Mouse (Mus musculus) urinary bladder, postnatal 4 days (tissue): ENCODE results near the gene Creld2.
A peak's percentile ranks its signal among the peaks of the same experiment; 100 is the strongest.

Experiments used
- DNase-seq, 2 experiments: peaks; one replicate each; pipeline ENCODE4 v3.0.0; 2021 to 2022; ENCODE audit warnings: low spot score in 2 of 2

Creld2 gene

DNA sequence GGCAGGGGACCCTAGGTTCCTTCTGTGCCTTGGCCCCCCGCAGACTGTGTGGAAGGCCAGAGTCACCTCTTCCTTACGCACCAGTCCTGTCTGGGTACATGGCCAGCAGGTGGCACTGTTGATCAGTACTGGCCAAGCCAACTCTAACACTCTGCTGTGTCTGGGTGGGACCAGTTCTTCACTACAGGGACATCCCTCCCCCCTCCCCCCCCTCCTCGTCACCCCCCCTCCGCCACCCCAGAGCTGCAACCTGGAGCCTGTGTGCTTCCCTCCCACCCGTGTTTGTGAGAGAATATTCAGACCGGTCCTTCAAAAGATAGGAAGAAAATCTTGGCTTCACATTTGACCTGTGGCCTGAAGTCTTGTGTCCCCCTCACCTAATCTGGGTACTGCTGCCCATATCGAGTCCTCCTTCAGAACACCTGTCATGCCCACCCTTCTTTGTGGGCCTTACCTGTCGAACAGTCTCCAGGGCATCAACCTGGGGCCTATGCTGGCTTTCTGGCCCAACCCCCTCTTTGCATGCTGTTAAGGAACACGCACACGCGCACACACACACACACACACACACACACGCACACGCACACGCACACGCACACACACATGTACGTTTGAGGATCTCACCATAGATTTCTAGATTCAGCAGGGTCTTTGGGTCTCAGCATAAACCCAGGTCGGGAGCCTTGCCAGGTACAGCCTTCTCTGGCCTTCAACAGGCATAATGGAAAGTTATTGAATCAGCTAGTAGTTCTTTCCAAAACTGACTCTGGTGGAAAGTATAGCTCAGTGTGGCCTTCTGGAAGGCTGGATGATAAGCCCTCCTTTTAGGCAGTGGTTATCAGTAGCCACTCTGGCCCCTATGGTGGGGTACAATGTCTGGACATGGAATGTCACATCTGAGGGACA, 9.6 kb downstream of the Creld2 start:
- DNase-seq = peak; percentile 77 to 92

DNA sequence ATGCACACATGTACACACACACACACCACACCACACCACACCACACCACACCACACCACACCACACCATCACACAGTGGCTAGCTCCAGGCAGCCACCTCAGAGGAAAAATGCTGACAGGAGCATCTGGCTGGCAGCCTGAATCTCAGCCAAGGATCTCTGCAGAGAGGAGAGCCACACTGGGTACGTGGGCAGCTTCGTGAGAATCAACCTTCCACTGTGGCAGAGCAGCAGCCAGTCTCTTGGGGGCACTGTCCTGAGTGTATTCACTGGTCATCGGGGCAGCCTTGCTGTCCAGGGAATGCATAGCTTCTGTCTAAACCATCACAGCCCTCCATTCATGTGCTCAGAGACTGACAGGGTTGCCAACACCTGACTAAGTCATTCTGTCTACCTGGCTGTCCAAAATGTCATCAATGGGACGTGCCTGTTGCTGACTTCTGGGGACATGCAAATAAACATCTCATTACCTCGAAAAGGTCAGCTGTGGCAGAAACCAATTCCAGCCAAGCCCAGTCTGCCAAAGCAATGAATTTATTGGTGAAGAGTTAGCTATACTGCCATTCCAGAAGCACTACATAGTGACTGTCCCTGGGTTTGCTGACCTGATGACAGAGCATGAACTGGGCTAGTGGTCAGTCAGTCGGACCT, 10.5 kb downstream of the Creld2 start:
- no peak for DNase-seq

DNA sequence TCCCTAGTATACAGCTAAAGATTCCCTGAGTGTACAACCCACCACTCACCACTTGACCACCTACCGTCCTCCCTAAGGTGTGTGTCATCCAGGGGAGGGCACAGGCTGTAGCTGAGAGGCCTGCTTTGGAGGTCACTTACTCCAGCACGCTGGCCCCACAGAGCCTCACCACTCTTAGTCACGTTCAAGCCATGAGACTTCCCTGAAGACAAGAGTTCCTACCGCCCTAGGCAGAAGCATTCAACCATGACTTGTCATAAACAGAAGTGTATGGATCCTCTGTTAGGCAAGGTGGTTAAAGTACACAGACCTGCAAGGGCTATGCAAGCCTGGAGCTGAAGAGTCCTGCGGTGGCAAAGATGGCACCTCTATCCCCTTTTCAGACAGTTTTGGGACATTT, 11.2 kb downstream of the Creld2 start:
- no peak for DNase-seq

DNA sequence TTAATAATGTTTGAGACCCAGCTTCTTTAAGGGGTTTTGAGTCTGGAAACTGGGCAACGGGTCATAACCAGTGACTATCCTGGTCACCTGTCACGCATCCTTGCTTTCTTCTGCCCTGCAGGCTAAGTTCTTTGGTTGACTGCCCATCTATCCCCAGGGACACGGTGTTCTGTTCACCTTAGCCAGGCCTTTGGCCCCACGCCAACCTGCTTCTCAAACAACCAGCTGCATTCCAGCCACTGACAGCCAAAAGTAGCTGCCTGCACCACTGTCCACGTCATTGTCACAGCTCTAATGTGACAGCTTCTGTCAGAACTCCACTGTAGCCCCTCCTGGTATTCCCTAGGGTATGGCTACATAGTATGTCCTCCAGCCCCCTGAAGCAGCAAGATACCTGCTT, 12.0 kb downstream of the Creld2 start:
- no peak for DNase-seq

DNA sequence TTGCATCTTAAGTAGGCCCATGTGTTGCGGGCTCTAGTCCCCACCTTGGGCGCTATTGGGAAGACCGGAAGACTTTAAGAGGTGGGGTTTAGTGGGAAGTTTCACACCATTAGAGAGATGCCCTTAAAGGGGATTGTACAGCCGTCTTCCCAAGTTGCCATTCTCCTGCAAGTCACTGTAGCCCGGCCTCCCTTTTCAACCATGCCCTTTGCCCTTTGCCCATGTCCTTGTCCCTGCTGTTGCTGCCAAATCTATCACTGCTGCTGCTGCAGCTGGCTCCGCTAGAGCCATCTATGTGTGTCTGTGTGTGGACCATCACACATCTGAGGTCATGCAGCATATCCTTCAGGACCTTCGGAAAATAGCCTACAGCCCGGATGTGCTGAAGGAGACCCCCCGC, 13.1 kb downstream of the Creld2 start:
- no peak for DNase-seq

DNA sequence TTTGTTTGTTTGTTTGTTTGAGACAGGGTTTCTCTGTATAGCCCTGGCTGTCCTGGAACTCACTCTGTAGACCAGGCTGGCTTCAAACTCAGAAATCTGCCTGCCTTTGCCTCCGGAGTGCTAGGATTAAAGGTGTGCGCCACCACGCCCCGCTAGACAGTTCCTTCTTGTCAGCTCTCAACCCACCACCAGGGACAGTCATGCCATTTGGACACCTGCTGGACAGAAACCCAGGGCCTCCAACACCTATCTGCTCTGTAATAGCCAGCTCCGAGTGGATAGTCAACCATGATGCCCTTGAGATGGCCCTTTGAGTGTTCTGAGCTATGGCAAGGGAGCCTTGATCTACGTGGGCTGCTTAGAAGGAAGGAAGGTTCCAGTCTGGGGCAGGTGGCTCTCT, 16.6 kb downstream of the Creld2 start:
- DNase-seq = no peak

DNA sequence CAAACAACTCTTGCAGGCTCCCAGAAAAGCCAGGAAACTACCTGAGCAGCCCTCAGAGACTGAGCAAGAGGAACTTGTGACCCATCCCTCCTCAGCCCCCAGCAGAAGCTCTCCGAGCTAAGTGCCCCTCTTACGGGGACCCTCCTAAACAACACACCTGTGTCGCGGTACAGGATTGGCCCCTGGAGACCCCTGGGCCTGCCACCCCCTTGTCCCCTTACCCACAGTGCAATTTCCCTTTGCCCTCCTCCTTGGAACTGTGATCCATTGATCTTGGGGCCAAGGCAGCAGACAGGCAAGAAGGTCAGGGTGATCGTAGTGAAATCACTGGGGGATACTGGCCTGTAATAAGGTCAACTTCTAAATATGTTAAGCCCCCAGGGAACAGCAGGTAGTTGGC, 17.1 kb downstream of the Creld2 start:
- no peak for DNase-seq

DNA sequence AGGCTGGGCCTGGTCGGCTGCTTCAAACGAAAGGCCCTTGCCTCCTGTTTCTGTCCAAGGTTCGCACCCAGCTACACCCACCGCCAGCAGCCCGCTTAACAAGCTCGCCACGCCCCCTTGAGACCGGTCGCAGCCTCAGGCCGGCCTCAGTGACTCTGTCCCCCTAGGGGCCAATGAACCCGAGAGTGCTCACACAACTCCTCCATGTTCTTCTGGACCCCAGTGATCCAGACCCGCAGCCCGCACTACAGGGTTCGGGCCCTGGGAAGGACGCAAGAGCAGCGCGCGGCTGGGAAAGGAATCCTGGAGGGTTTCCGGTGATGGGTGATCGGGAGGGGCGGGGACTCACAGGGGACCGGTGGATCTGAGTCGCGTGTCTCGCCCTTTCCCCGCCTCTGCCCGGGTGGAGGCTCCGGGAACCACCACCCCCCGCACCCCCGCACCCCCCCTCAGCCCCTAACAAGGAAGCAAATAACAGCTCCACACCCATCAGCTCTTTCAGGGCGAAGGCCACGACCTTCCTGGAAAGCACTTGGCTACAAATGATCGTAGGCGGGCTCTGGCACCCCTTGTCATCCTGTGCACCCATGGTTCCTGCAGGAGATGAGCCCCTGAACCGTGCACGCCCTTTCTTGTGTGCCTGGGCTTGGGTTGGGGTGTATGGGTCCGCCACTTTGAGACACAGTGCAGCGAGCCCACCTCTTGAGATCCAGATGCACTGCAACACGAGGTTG, 17.9 kb downstream of the Creld2 start:
- peak; percentile 57 to 78 for DNase-seq

DNA sequence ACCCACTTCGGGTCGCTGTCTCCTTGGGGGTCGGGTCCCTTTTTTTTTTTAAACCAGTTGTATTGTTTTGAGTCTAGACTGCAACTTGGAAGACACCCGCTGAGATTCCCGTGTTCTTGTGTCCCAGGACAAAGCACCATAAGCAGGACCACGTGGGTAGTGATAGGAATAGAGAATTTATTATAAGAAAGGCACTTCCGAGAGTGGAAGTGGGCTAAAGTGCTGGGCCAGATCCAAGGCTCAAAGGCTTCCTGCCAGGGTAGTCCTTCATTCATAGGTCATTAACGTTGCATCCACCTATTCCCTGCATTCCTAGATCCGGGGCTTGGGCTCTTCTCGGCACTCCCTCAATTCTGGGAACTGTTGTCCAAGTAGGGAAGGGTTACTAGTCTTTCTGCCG, 18.5 kb downstream of the Creld2 start:
- no peak for DNase-seq

DNA sequence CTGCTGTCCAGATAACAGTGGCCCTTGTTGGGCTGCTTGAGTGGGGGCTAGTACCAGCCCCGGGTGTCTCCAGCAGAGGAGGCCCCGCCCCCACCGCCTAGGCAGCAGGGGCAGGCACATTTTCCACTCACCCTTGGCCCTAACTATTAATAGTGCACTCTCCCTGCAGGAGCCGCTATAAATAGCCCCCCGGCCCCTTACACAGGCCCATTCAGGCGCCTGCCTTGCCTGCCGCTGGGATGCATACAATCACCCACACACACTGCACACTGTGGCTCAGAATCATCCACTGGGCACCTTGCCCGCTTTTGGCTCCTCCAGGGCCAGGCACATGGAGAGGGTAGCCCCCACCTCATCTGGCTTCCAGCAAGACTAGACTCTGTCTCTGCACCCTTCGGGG, 19.8 kb downstream of the Creld2 start:
- no peak for DNase-seq

DNA sequence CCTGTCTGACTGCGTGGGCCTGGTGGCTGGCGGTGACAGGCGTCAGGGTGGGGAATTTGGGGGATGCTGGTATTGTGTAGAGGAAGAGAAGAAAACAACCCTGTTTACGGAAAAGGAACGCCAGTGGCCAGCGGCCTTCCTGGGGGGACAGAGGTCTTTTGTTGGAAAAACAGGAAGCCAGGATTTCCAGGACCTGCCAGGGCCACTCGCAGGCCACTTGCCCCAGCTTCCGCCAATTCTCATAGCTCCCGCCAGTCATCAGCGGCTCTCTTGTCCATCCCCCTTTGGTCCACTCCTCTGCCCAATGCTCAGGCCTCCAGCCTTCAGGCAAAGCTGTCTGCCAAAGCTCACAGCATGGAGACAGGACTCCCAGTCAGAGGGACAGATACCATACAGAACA, 20.7 kb downstream of the Creld2 start:
- DNase-seq = no peak

DNA sequence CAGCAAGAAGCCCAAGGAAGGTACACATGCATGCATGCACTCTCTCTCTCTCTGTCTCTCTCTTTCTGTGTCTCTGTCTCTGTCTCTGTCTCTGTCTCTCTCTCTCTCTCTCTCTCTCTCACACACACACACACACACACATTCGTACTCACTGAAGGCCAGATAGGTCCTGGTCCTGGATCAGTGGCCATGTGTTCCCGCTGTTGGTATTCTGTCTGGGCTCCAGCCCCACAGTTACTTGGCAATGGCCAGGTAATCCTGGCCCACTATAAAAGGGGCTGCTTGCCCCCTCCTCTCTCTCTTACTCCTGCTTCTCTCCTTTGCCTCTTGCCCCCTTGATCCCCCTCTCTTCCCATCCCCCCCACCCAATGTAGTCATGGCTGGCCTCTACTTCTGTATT, 21.7 kb downstream of the Creld2 start:
- DNase-seq = no peak

DNA sequence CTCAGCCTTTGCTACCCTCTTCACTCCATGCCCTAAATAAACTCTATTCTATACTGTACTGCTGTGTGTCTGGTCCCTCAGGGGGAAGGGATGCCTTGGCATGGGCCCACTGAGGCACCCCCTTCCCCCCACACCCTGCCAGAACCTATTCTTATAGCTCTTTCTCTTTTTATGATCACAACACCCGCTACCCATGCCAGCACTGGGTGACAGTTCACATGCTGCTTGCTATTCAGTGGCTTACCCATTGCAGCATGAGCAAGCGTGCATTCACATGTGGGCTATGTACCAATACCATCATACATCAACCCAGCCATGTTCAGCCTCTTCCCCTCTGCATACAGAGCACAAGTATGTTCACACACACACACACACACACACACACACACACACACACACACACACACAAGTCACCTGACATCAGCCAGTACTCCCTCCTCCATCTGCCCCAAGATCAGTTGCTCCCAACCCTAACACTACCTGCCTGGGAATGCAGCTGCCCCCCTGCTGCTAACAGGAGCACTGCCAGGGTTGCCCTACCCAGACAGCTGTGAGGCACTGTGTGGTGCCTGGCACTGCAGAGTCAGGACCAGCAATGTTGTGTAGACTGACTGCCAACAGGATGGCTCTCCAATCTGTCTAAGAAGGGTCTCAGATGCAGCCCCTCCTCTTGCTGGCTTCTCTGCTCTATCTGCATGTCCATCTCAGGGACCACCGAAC, 22.3 kb downstream of the Creld2 start:
- DNase-seq = no peak

DNA sequence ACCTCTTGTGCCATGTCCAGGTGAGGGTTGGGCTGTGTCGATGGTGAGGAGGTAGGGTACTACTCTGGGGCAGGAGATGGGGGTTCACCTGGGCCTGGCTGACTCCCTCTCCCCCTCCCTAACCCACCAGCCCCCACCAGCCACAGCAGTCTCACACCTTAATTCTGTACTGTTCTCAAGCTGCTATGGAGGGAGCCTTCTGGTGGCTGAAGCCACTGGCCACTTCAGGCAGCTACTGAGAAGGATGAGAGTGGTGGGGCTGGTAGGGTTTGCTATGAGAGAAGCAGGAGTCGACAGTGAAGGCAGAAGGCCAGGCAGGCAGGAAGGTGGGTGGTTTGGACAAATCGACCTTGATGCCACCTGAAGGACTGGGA, 22.8 kb downstream of the Creld2 start:
- DNase-seq = no peak

DNA sequence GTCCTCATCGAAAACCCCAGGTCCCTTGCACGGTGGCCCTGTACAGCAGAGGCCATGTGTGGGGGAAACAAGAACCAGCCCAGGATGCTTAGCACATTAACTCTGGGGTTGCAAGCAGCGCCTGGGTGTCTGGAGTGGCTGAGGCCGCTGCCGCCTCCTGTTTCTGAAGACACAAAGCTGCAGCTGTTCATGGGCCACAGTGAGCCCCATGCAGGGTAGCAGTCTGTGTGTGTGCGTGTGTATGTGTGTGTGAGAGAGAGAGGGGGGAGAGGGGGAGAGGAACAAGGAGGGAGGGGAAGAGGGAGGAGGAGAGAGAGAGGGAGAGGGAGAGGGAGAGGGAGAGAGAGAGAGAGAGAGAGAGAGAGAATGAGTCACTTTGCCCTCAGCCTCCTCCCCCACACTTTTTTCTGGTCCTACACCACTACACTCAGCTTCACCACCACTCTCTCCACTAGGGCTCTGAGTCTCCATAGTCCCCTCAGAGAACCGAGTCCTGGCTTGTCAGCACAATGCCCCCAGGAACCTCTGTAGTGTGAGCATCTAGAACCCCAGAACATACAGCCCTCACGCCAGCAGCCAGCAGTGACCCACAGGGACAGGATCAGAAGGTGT, 24.1 kb downstream of the Creld2 start:
- no peak for DNase-seq

DNA sequence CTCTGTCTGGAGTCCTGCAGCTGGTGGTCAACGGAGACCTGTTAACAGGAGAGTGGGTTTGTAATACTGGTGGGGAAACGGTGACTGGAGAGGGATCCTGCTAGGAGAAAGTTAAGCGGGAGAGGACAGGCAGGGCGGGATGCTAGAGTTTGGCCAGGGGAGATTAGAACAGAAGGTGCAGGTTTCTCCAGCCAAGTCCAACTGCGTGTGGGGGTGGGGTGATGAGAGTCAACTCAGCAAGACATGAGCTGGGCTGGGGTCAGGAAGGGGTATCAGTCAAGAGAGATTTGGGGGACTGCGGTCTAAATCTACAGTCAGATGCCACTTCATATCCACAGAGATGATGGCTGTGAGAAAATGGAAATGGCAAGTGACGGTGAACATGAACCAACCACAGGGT, 25.5 kb downstream of the Creld2 start:
- no peak for DNase-seq

DNA sequence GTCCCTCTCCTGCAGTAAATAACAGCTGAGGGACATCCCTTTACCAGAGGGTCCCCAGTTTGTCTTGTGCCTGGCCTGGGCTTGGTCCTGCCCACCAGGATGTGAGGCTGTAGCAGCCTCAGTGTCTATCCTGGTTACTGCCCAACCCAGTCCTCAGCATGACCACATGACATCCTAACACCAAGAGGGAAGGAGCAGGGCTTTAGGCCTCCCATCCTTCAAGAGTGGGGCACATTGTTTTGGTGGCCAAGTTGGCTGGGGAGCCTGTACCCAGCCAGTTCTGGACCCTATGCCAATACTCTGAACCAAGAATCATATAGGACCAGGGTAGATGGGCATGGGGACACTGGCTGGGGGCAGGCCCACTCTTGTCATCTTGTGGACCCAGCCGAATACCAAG, 29.2 kb downstream of the Creld2 start:
- no peak for DNase-seq

DNA sequence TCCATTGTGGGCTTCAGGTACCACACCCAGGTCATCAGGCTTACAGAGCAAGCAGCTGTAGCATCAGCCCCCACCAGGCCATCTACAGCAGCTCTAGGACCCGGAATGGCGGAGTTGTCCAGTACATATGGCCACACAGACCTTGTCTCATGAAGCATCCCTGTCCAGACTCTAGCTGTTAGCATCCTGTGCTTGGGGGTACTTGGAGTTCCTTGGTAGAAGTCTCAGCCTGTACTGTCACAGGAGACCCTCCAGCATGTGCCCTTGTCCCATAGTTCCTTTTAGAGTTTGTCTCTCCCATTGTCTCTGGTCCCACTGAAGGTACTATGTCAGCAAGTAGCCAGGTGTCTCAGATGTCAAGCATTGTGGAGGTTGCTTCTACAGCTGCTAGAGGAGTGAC, 30.2 kb downstream of the Creld2 start:
- no peak for DNase-seq

DNA sequence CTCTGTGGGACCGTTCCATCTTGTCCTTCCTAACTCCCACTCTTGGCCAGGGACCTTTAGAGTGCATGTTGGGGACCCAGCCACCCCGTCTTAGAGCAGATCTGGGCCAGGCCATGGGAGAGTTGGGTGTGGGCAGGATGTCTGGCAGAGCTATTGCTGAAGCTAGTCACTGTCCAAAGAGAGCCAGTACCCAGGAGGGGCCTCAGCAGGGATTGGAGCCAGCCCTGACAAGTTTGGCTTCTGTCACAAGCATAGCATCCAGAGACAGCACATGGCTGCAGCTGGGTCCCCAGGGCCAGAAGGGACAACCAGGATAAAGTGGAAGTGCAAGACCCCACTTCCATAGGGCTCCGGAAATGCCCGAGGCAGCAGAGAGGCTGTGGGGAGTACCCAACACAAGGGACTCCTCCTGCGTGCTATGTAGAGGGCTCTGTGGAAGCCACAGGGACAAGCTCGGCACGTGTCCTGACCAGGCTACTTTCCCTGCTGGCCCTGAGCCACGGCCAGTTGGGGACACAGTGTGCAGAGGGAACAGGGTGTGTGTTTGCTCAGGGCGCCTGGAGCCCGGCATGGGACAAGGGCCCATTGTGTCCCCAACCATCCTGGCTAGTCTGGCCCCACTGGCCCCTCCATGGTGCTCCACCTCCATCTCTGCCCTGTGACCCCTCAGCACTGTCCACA, 30.8 kb downstream of the Creld2 start:
- peak in 1 of 2 experiments; percentile 49 for DNase-seq

DNA sequence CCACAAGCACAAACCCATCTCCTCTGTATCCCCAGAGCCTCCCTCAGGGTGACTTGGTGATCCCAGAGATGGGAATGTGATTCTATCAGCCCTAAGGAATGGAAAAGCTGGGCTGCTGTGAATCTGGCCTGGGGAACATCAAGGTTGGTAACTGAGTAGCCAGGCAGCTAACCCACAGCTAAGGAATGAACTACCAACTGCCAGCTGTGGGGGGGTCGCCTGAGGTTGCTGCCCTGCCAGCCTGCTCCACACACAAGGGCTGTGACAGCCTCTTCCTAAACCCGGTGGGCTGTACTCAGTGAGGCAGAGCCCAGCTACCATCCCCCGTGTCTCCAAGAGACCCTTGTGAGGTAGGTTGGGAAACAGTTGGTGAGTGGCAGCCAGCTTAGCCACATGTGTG, 31.6 kb downstream of the Creld2 start:
- DNase-seq = no peak

DNA sequence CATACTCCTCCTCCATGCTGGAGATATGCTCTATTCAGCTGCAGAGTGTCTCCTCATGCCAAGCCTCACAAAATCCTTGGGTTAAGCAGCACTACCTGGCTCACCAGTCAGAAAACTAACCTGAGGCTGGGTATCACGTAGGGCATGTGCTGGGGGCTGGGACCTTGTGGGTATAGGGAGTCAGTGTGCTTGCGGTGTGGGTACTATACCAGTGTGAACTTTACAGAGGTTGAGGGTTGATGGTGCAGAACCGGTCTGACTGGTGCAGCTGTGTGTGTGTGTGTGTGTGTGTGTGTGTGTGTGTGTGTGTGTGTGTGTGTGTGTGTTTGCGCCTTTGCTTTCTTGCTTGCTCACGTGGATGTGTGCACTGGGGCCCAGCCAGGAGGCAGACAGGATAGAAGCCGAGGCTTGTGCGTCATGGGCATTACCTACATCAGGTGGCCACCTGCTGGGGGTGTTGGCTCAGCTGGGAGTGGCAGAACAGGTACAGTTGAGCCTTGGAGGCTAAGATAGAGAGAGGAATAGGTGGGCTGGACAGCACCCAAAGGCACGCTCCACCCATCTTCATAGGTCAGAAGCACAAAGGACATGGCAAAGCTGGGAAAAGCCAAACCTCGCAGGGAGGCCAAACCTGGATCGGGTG, 32.2 kb downstream of the Creld2 start:
- DNase-seq = peak in 1 of 2 experiments; percentile 63
